ENCODE assay signal across 22 mouse cellular contexts in genomic region chr10:62854581-62854980, GRCm38 (mm10). TPM values are rescaled to one million over a fixed set of nuclear protein-coding genes. Genes with fewer than 3 reads are reported as not detected.
DNase-seq lines count a peak whose midpoint lies in the region; ATAC-seq and TF ChIP-seq lines count a peak whose summit lies in the region.
"Had no signal": no experiment of that assay in that cellular context is flagged by ENCODE, and none has a peak within 500 bp of the region (broad histone marks: within the 10 kb centered on the region; RNA-seq: fewer than 3 reads in every experiment).

No protein-coding gene starts in this region.

- TF ChIP-seq CTCF in kidney, adult 2 months (conservative IDR thresholded peaks at IDR 0.05; ENCODE audit: insufficient read depth, insufficient read length, low read depth, low read length), result no peak

- H3K27me3 ChIP-seq in heart, embryonic 12.5 days (replicated peaks), result no peaks in the 10 kb centered on the region
- no peaks in the 10 kb centered on the region for H3K27me3 ChIP-seq in kidney, adult 2 months (replicated peaks; ENCODE audit: control insufficient read depth, insufficient read depth, low read length)
- H3K27me3 ChIP-seq in lung, embryonic 16.5 days (ENCODE audit: control insufficient read depth, insufficient read depth, low read depth, low read length), result no peaks in the 10 kb centered on the region
- H3K27me3 ChIP-seq: CH12.LX; forebrain, embryonic 15.5 days; hindbrain, embryonic 15.5 days; midbrain, embryonic 13.5 days had no signal

- WGBS in heart, embryonic 12.5 days, result 35% methylated on average over 4 of the region's 4 CpGs
- 42% methylated on average over 4 of the region's 4 CpGs for WGBS in kidney, adult 2 months
- WGBS in lung, embryonic 16.5 days, result 59% methylated on average over 4 of the region's 4 CpGs

- no peak overlapping the region for H3K9ac ChIP-seq in heart, embryonic 12.5 days
- no peak overlapping the region for H3K9ac ChIP-seq in lung, embryonic 16.5 days (ENCODE audit: low read length)
- H3K9ac ChIP-seq: forebrain, embryonic 15.5 days; hindbrain, embryonic 15.5 days; midbrain, embryonic 13.5 days had no signal

- no peaks in the 10 kb centered on the region for H3K9me3 ChIP-seq in heart, embryonic 12.5 days (replicated peaks)
- no peaks in the 10 kb centered on the region for H3K9me3 ChIP-seq in lung, embryonic 16.5 days (ENCODE audit: control insufficient read depth, low read length)
- H3K9me3 ChIP-seq: embryonic facial prominence, embryonic 10.5 days; forebrain, embryonic 15.5 days; hindbrain, embryonic 15.5 days; midbrain, embryonic 13.5 days had no signal

- 0 out of 2 replicates have a peak, but pooled peaks cover 4% of the 10 kb centered on the region for H3K36me3 ChIP-seq in heart, embryonic 12.5 days
- no peaks in the 10 kb centered on the region for H3K36me3 ChIP-seq in kidney, adult 2 months (ENCODE audit: control insufficient read depth, insufficient read depth, low read length)
- H3K36me3 ChIP-seq in lung, embryonic 16.5 days (ENCODE audit: control insufficient read depth, insufficient read depth, low read length), result no peaks in the 10 kb centered on the region
- H3K36me3 ChIP-seq: forebrain, embryonic 15.5 days; hindbrain, embryonic 15.5 days; midbrain, embryonic 13.5 days had no signal

- TF ChIP-seq POLR2A in kidney, adult 2 months (IDR thresholded peaks at IDR 0.05; ENCODE audit: low read depth, low read length), result no peak

- peak; percentile 40; the same call in 1 of the 2 replicates for ATAC-seq in heart, embryonic 12.5 days (ENCODE audit: insufficient number of reproducible peaks, low FRiP score)
- 0 out of 2 replicates have a peak, but pooled peaks have one; percentile 10 for ATAC-seq in lung, embryonic 16.5 days (ENCODE audit: low read depth)
- 0 out of 2 replicates have a peak, but pooled peaks have one; percentile 6 for ATAC-seq in megakaryocyte-erythroid progenitor cell, adult 5-6 weeks (replicated peaks; ENCODE audit: low FRiP score, low TSS enrichment, poor library complexity, severe bottlenecking)
- ATAC-seq: forebrain, embryonic 15.5 days; midbrain, embryonic 13.5 days had no signal

- intact Hi-C loops in heart, postnatal 14 days (cut with DNase I), result no loop called here

- H3K4me1 ChIP-seq in heart, embryonic 12.5 days (replicated peaks), result peaks cover 40% of the 10 kb centered on the region
- H3K4me1 ChIP-seq in kidney, adult 2 months (ENCODE audit: control insufficient read depth, insufficient read depth, low read length), result peaks cover 7% of the 10 kb centered on the region; the same call in 1 of the 2 replicates
- peaks cover 5% of the 10 kb centered on the region for H3K4me1 ChIP-seq in lung, embryonic 16.5 days (replicated peaks; ENCODE audit: control insufficient read depth, insufficient read depth, low read length)

- peak overlapping the region; percentile 95 for H3K27ac ChIP-seq in heart, embryonic 12.5 days (ENCODE audit: poor library complexity, severe bottlenecking)
- H3K27ac ChIP-seq in kidney, adult 2 months (ENCODE audit: insufficient read depth, low read depth, low read length), result peak overlapping the region; percentile 32; the same call in 1 of the 2 replicates
- H3K27ac ChIP-seq in lung, embryonic 16.5 days (ENCODE audit: low read length), result no peak overlapping the region
- H3K27ac ChIP-seq: embryonic facial prominence, embryonic 10.5 days; forebrain, embryonic 15.5 days; hindbrain, embryonic 15.5 days; layer of hippocampus, adult 2 months; midbrain, embryonic 13.5 days; stomach, postnatal 0 days had no signal

- H3K4me2 ChIP-seq in heart, embryonic 12.5 days, result peak overlapping the region; percentile 40; the same call in 1 of the 2 replicates
- no peak overlapping the region for H3K4me2 ChIP-seq in lung, embryonic 16.5 days (ENCODE audit: low read depth, low read length)
- H3K4me2 ChIP-seq: forebrain, embryonic 15.5 days; hindbrain, embryonic 15.5 days; midbrain, embryonic 13.5 days had no signal

- no peak overlapping the region for H3K4me3 ChIP-seq in heart, embryonic 12.5 days
- no peak overlapping the region for H3K4me3 ChIP-seq in kidney, adult 2 months (ENCODE audit: insufficient read depth, low read depth, low read length)
- no peak overlapping the region for H3K4me3 ChIP-seq in lung, embryonic 16.5 days (ENCODE audit: low read length)
- H3K4me3 ChIP-seq: embryonic facial prominence, embryonic 10.5 days; forebrain, embryonic 15.5 days; hindbrain, embryonic 15.5 days; layer of hippocampus, adult 2 months; midbrain, embryonic 13.5 days had no signal

- DNase-seq in heart, postnatal 14 days, result no peak
- peak; percentile 24 for DNase-seq in kidney, adult 2 months
- no peak for DNase-seq in kidney, adult 18-20 months
- DNase-seq in lung, postnatal 10 days, result no peak
- no peak for DNase-seq in right cerebral cortex, postnatal 36 days (ENCODE audit: low spot score in 2 of 2)
- DNase-seq: adrenal gland, adult 2 months; B cell, adult 2 months; cerebellum, adult 11 months; cerebellum, postnatal 10 days; gastrocnemius, postnatal 14 days; thymus, adult 2 months; thymus, postnatal 4 days had no signal

RNA-seq across cellular contexts. Expression of gene Tet1, which starts 54.2 kb away (rescaled TPM):
- polyA plus RNA-seq in heart, embryonic 12.5 days (2016; fragmentation: Nextera tagmentation; extraction: Ambion mirVana), result 28.7 and 35.4 TPM in 2 replicates
- total RNA-seq in heart, postnatal 14 days (2021), result 10 to 100 TPM; 19.2 to 21.2 TPM
- polyA plus RNA-seq in kidney, adult 2 months (2012; rRNA removed), result 1.4 and 1.7 TPM in 2 replicates
- polyA plus RNA-seq in lung, embryonic 16.5 days (2015; fragmentation: Nextera tagmentation; extraction: Ambion mirVana), result 21.5 and 27.0 TPM in 2 replicates
- total RNA-seq in megakaryocyte-erythroid progenitor cell, adult 5-6 weeks (2014; fragmentation: Nextera tagmentation), result 15.2 and 15.8 TPM in 2 replicates
- total RNA-seq in megakaryocyte-erythroid progenitor cell, adult 5-6 weeks (2017), result 5.0 and 11.6 TPM in 2 replicates
